Mouse (Mus musculus) thymus, adult 2 months (tissue): Measurements from ENCODE around the gene Prss30.

Source experiments
- CTCF ChIP-seq: fragments of 200-500 bp; IDR thresholded peaks from 2 replicates; pipeline ENCODE4 v1.5.1; 2012; ENCODE audit warnings: mild to moderate bottlenecking, control low read depth, low read length, moderate library complexity, borderline replicate concordance; ENCODE audit not compliant: control insufficient read depth, poor library complexity, insufficient read depth; ENCODE audit errors: extremely low read depth
- POLR2A ChIP-seq: fragments of 200-500 bp; IDR thresholded peaks from 2 replicates; pipeline ENCODE4 v1.6.1; 2012; ENCODE audit warnings: mild to moderate bottlenecking, low read length, control low read depth, moderate library complexity; ENCODE audit not compliant: control insufficient read depth, poor library complexity, insufficient read depth; ENCODE audit errors: extremely low read depth

DNA sequence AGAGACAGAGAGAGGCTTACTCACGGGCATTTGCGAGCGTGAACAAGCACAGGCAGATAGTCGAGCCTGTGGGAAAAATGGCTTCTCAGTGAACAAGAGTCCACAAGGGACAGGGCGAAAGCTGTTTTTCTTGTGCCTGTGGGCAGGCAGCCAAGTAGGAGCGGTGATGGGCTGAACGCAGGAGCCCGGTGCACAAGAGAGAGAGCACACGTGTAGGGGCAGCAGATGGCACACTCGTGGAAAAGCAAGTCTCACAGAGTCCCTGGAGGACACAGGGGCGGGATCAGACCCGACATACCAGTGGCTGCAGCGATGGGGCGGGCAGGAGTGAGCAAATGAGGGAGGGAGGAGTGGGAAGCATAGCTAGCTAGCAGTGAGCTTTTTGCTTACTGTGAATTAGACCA, 55.3 kb downstream of the Prss30 start:
- no peak for TF ChIP-seq CTCF
- peak; percentile 10; the same call in 1 of the 2 replicates for TF ChIP-seq POLR2A
